Mouse (Mus musculus): ENCODE results near the gene Lrrc66. TPM values are rescaled to one million over a fixed set of nuclear protein-coding genes. Genes with fewer than 3 reads are reported as not detected.

Gene Lrrc66
- total RNA-seq, 2 experiments from 2014 or later = 0.10 TPM; not detected in 1

GRCm38 (mm10) chr5:73564038-73564437 is 68.3 kb downstream of the Lrrc66 start:
- DNase-seq (ENCODE audit: low spot score in 2 of 2) = no peak

DNA sequence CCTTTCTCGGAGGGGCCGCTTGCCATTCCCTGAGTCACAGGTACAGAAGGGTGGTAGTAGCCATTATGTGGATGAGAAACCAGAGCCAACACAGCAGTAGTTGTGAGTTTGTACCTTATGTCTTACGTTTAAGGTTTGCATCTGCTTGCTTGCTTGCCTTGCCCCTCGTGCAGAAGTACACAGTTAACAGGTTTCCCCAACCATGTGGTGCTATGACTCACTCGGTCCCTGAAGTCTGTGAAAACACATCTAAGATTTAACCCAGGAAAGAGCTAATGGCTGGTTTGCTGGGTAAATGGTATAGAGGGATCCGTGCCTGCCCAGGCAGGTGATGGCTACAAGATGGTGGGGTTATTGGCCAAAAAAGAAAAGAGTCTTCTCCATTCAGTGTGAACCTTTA is 73.6 kb downstream of the Lrrc66 start:
- no peak for DNase-seq (ENCODE audit: low spot score in 2 of 2)

DNA sequence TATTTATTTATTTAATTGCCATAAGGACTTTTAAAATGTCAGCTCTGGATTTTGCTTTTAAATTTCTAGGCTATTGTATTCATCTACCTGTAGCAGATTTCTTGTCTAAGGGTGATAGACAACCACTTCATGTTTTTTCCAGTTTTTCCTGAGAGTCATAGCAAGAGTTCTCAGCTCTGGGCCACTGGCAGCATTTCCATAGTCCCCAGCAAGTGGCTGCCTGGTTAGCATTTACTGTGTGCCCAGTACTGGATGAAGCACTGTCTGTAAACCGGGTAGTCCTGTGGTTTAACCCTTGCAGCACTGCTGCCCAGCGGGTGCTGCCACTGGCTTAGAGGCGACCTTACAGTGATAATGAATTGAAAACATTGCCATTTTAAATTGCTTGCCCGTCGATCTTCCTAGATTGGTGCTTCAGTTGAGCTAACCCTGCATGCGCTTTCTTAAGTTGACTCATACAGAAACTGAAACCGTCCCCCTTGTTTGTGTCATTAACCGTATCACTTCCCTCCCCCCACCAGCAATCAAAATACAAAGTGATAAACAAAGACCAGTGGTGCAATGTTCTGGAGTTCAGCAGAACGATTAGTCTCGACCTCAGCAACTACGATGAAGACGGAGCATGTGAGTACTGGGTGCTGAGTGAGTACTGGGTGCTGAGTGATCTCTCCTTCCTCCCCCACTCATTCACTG is 75.4 kb downstream of the Lrrc66 start:
- no peak for DNase-seq (ENCODE audit: low spot score in 2 of 2)

Other genes starting within 250 kb of the Lrrc66 start
- not detected for gene Cwh43, start 226.5 kb downstream of the Lrrc66 start, total RNA-seq (2021)
- gene Dcun1d4, start 151.5 kb downstream of the Lrrc66 start, total RNA-seq (2021) = 10 to 100 TPM; 26.9 to 50.3 TPM
- gene Sgcb, start 15.3 kb upstream of the Lrrc66 start, total RNA-seq (2021) = 10 to 100 TPM; 20.9 to 26.7 TPM
- not detected for gene Spata18, start 18.9 kb upstream of the Lrrc66 start, total RNA-seq (2021)